Mouse (Mus musculus) cerebellum, postnatal 10 days (tissue): ENCODE data around the gene Ugt1a1.
"Not testable (repeated sequence)": the region's sequence is repeated elsewhere in the genome, so short reads cannot be mapped to it uniquely, and the experiment has no call there.

ENCODE experiments used
- DNase-seq, 2 experiments: peaks; one replicate each; pipeline ENCODE4 v3.0.0; 2021; ENCODE audit warnings: mixed read lengths in 2 of 2

Ugt1a1 gene

GRCm38 (mm10) chr1:88211812-88212211 lies at the start of gene Ugt1a1:
Gene Ugt1a1, plus strand, starts transcription at chr1:88211959.
- peak in 1 of 2 experiments; percentile 5 for DNase-seq

GRCm38 (mm10) chr1:88165711-88166110 lies 46.0 kb upstream of the Ugt1a1 start, which contains the start of gene Ugt1a5:
Gene Ugt1a5, plus strand, starts transcription at chr1:88166012.
- DNase-seq = no peak

GRCm38 (mm10) chr1:88172190-88172589 lies 39.6 kb upstream of the Ugt1a1 start:
- not testable (repeated sequence) for DNase-seq

GRCm38 (mm10) chr1:88179657-88180056 lies 32.1 kb upstream of the Ugt1a1 start:
- DNase-seq = no peak

GRCm38 (mm10) chr1:88186325-88186935 lies 25.3 kb upstream of the Ugt1a1 start:
- no peak for DNase-seq

GRCm38 (mm10) chr1:88192136-88192535 lies 19.6 kb upstream of the Ugt1a1 start:
- DNase-seq = no peak

- no peak for DNase-seq
Observed at GRCm38 (mm10) chr1:88195687-88196086, 16.1 kb upstream of the Ugt1a1 start.

- DNase-seq = no peak
Observed at GRCm38 (mm10) chr1:88197443-88197842, 14.3 kb upstream of the Ugt1a1 start.

GRCm38 (mm10) chr1:88199996-88200395 lies 11.8 kb upstream of the Ugt1a1 start:
- peak; percentile 59 to 64 for DNase-seq

- no peak for DNase-seq
Observed at GRCm38 (mm10) chr1:88200456-88200855, 11.3 kb upstream of the Ugt1a1 start, which contains the start of gene Ugt1a2. Gene Ugt1a2, plus strand, starts transcription at chr1:88200601.

- peak; percentile 92 to 94 for DNase-seq
Observed at GRCm38 (mm10) chr1:88205294-88205922, 6.4 kb upstream of the Ugt1a1 start, which contains the start of gene Dnajb3. Gene Dnajb3, minus strand, starts transcription at chr1:88205782.

- DNase-seq = no peak
Observed at GRCm38 (mm10) chr1:88206843-88207479, 4.8 kb upstream of the Ugt1a1 start.

GRCm38 (mm10) chr1:88212341-88213045 lies 734 bp downstream of the Ugt1a1 start:
- DNase-seq = peak; percentile 14 to 19

- DNase-seq = no peak
Observed at GRCm38 (mm10) chr1:88213061-88213460, 1.3 kb downstream of the Ugt1a1 start.

GRCm38 (mm10) chr1:88213766-88214461 lies 2.2 kb downstream of the Ugt1a1 start:
- DNase-seq = peak; percentile 15 to 29

GRCm38 (mm10) chr1:88214462-88214952 lies 2.7 kb downstream of the Ugt1a1 start:
- no peak for DNase-seq

GRCm38 (mm10) chr1:88215466-88216380 lies 4.0 kb downstream of the Ugt1a1 start:
- no peak for DNase-seq

- no peak for DNase-seq
Observed at GRCm38 (mm10) chr1:88216551-88216950, 4.8 kb downstream of the Ugt1a1 start.

- peak in 1 of 2 experiments; percentile 13 for DNase-seq
Observed at GRCm38 (mm10) chr1:88217144-88217543, 5.4 kb downstream of the Ugt1a1 start.

- no peak for DNase-seq
Observed at GRCm38 (mm10) chr1:88217576-88217975, 5.8 kb downstream of the Ugt1a1 start.

- peak in 1 of 2 experiments; percentile 4 for DNase-seq
Observed at GRCm38 (mm10) chr1:88218051-88218450, 6.3 kb downstream of the Ugt1a1 start.
